Mouse (Mus musculus) limb, embryonic 14.5 days (tissue): ENCODE measurements around the gene Sept3. TPM values are rescaled to one million over a fixed set of nuclear protein-coding genes. Genes with fewer than 3 reads are reported as not detected.
A peak's percentile ranks its signal among the peaks of the same experiment; 100 is the strongest.

ENCODE experiments used
- ATAC-seq: fragments of 200-750 bp; cut with Nextera tagmentation; 2 replicates; pipeline ENCODE4 v1.8.0; 2017; ENCODE audit warnings: low read depth, moderate number of reproducible peaks, moderate TSS enrichment; ENCODE audit not compliant: low FRiP score
- DNase-seq: peaks from one replicate; pipeline ENCODE4 v3.0.0-alpha.2; 2015; ENCODE audit warnings: low spot score
- H3K27ac ChIP-seq: fragments of 300-500 bp; sonication (generic); replicated peaks from 2 replicates; pipeline ENCODE4 v1.5.1; 2014; ENCODE audit warnings: low read depth, mild to moderate bottlenecking, low read length, moderate library complexity, mixed read lengths
- H3K27me3 ChIP-seq: fragments of 300-500 bp; sonication (generic); 2 replicates; pipeline ENCODE4 v1.6.1; 2014; ENCODE audit warnings: low read length, mixed read lengths; ENCODE audit not compliant: control insufficient read depth, insufficient read depth
- H3K36me3 ChIP-seq: fragments of 300-500 bp; sonication (generic); 2 replicates; pipeline ENCODE4 v1.6.1; 2014; ENCODE audit warnings: mild to moderate bottlenecking, low read length, moderate library complexity, mixed read lengths; ENCODE audit not compliant: control insufficient read depth, insufficient read depth
- H3K4me1 ChIP-seq: fragments of 300-500 bp; sonication (generic); 2 replicates; pipeline ENCODE4 v1.6.1; 2014; ENCODE audit warnings: antibody characterized with exemption, low read length, mixed read lengths; ENCODE audit not compliant: control insufficient read depth, insufficient read depth
- H3K4me2 ChIP-seq: fragments of 300-500 bp; sonication (generic); replicated peaks from 2 replicates; pipeline ENCODE4 v1.6.1; 2014; ENCODE audit warnings: low read depth, mild to moderate bottlenecking, low read length, moderate library complexity; ENCODE audit not compliant: severe bottlenecking
- H3K4me3 ChIP-seq: fragments of 300-500 bp; sonication (generic); replicated peaks from 2 replicates; pipeline ENCODE4 v1.5.1; 2014; ENCODE audit warnings: low read length
- H3K9ac ChIP-seq: fragments of 300-500 bp; sonication (generic); 2 replicates; pipeline ENCODE4 v1.6.1; 2014; ENCODE audit warnings: mild to moderate bottlenecking, low read depth, low read length, moderate library complexity; ENCODE audit not compliant: severe bottlenecking
- H3K9me3 ChIP-seq: fragments of 300-500 bp; sonication (generic); 2 replicates; pipeline ENCODE4 v1.6.1; 2016; ENCODE audit warnings: low read length; ENCODE audit not compliant: control insufficient read depth
- POLR2A ChIP-seq: fragments of 200-500 bp; IDR thresholded peaks from 2 replicates; pipeline ENCODE4 v1.8.0; 2012; ENCODE audit warnings: inconsistent platforms, mild to moderate bottlenecking, moderate library complexity, borderline replicate concordance; ENCODE audit not compliant: insufficient read depth, insufficient read length; ENCODE audit errors: extremely low read depth
- WGBS: fragments of 180-500 bp; shearing (Covaris S2); extraction: QIAGEN DNeasy Blood & Tissue Kit; methylation state at CpG from one replicate; pipeline ENCODE4 v1.1.7; 2014; 5-methylcytosine and 5-hydroxymethylcytosine counted together
- polyA plus RNA-seq, 2 experiments: library from polyadenylated mRNA; depleted of rRNA in 1 of 2; stranded (reverse) in 1 of 2; unstranded in 1 of 2; fragments of >200 nt; fragmentation: Nextera tagmentation in 1 of 2; extraction: Ambion mirVana in 1 of 2; gene quantifications; 2 replicates each; pipeline versions ENCODE4 v1.2.1 to v1.2.3; 2012 to 2014

Gene Sept3
- polyA plus RNA-seq, 2 experiments, result 12.0 to 23.7 TPM

GRCm38 (mm10) chr15:82231591-82232378, 42.9 kb upstream of the Sept3 start:
- H3K9me3 ChIP-seq, result no peaks in the 10 kb centered on the region
- WGBS, result 61% methylated on average over 11 of the region's 11 CpGs
- no peak overlapping the region for H3K4me2 ChIP-seq
- ATAC-seq (no peak), DNase-seq (peak; percentile 47)
- no peak overlapping the region for H3K9ac ChIP-seq
- H3K27me3 ChIP-seq, result no peaks in the 10 kb centered on the region
- no peaks in the 10 kb centered on the region for H3K4me1 ChIP-seq
- H3K4me3 ChIP-seq, result no peak overlapping the region
- no peak overlapping the region for H3K27ac ChIP-seq
- H3K36me3 ChIP-seq, result no peaks in the 10 kb centered on the region
- no peak for TF ChIP-seq POLR2A

DNA sequence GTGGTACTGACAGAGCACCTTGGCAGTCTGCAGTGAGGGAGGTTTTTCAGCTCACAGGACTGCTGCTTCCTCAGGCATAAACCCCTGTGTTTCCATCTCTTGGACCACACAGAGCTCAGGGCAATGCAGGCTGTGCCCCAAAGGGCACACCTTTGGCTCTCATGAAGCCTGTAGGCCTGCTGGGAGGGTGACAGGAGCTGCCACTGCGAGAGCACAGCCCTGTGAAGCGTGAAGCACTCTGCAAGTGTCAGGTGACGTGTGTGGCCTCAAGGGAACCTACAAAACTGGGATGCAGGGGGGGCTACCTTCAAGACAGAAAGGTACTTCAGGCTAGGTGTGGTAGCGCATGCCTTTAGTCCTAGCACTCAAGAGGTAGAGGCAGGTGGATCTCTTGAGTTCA, 42.0 kb upstream of the Sept3 start:
- Histone ChIP-seq H3K36me3 (0 out of 2 replicates have a peak, but pooled peaks cover under 1% of the 10 kb centered on the region), H3K9ac (no peak overlapping the region), H3K27ac (0 out of 2 replicates have a peak overlapping the region, but pooled peaks have one; percentile 16), H3K9me3 (no peaks in the 10 kb centered on the region), H3K4me3 (no peak overlapping the region), H3K27me3 (no peaks in the 10 kb centered on the region), H3K4me1 (no peaks in the 10 kb centered on the region), H3K4me2 (no peak overlapping the region)
- TF ChIP-seq POLR2A, result no peak
- DNase-seq, result no peak
- WGBS, result 73% methylated on average over 4 of the region's 4 CpGs
- ATAC-seq, result no peak

GRCm38 (mm10) chr15:82235661-82236060, 39.0 kb upstream of the Sept3 start:
- no peak overlapping the region for H3K4me3 ChIP-seq
- peaks cover 18% of the 10 kb centered on the region for H3K36me3 ChIP-seq
- H3K9ac ChIP-seq, result no peak overlapping the region
- DNase-seq (no peak), ATAC-seq (no peak)
- H3K9me3 ChIP-seq, result no peaks in the 10 kb centered on the region
- no peaks in the 10 kb centered on the region for H3K4me1 ChIP-seq
- WGBS, result 77% methylated on average over 10 of the region's 10 CpGs
- TF ChIP-seq POLR2A, result no peak
- no peaks in the 10 kb centered on the region for H3K27me3 ChIP-seq
- no peak overlapping the region for H3K27ac ChIP-seq
- H3K4me2 ChIP-seq, result no peak overlapping the region

DNA sequence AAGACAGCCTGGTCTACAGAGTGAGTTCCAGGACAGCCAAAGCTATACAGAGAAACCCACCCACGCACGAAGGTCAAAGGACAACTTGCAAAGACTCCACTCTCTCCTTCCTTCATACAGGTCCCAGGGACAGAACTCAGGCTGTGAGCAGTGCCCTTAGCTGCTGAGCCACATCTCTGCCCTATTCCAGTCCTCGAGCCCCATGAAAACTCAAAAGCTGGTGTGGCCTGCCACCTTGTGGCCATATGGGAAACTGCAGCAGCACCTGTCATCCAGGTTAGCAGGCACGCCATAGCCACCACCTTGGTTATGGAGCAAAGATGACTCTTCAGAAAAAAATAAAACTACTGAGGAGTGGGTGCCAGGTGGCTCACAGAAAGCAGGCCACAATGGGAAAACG, 38.1 kb upstream of the Sept3 start:
- DNase-seq (peak; percentile 73), ATAC-seq (peak; percentile 71)
- peaks cover 18% of the 10 kb centered on the region for H3K36me3 ChIP-seq
- 10% methylated on average over 5 of the region's 5 CpGs for WGBS
- no peaks in the 10 kb centered on the region for H3K27me3 ChIP-seq
- H3K27ac ChIP-seq, result no peak overlapping the region
- no peaks in the 10 kb centered on the region for H3K4me1 ChIP-seq
- H3K9ac ChIP-seq, result no peak overlapping the region
- no peak overlapping the region for H3K4me2 ChIP-seq
- no peak overlapping the region for H3K4me3 ChIP-seq
- H3K9me3 ChIP-seq, result no peaks in the 10 kb centered on the region
- no peak for TF ChIP-seq POLR2A

DNA sequence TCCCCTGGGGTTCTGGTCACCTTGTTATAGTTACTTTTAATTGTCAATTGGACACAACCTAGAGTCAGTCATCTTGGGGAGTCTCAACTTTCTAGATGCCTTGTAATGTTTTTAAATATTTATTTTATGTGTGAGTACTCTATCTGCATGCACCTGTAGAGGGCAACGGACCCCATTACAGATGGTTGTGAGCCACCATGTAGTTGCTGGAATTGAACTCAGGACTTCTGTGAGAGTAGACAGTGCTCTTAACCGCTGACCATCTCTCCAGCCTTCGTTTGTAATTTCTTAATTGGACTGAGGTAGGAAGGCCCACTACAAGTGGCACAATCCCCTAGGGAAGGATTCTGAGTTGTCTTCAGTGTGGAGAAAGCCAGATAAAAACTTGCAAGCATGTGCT, 31.4 kb upstream of the Sept3 start:
- Histone ChIP-seq H3K9me3 (no peaks in the 10 kb centered on the region), H3K27me3 (no peaks in the 10 kb centered on the region), H3K4me3 (peak overlapping the region; percentile 76), H3K4me1 (no peaks in the 10 kb centered on the region), H3K36me3 (peaks cover 11% of the 10 kb centered on the region; the same call in 1 of the 2 replicates), H3K27ac (0 out of 2 replicates have a peak overlapping the region, but pooled peaks have one; percentile 5), H3K9ac (peak overlapping the region; percentile 62), H3K4me2 (peak overlapping the region; percentile 94)
- no peak for TF ChIP-seq POLR2A
- 67% methylated on average over 3 of the region's 3 CpGs for WGBS
- ATAC-seq (no peak), DNase-seq (no peak)

DNA sequence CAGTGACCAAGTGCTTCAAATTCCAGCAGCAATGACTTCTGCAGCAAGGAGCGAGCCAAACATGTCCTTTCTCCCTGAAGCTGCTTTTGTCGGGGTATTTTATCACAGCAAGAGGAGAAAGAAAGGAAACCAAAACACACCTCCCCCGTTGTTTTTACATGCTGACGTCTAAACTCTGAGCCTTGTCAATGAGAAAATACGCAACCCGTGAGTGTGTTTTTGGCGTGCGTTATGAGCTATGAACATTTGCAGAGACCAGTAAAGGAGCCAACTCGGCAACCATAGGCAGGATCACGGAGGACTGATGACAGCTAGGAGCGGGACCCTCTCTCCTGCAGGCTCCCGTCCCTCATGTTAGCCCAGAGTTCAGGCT, 31.0 kb upstream of the Sept3 start:
- Histone ChIP-seq H3K4me2 (peak overlapping the region; percentile 94), H3K27ac (0 out of 2 replicates have a peak overlapping the region, but pooled peaks have one; percentile 5), H3K9me3 (no peaks in the 10 kb centered on the region), H3K36me3 (peaks cover 7% of the 10 kb centered on the region; the same call in 1 of the 2 replicates), H3K4me3 (peak overlapping the region; percentile 76), H3K27me3 (no peaks in the 10 kb centered on the region), H3K9ac (peak overlapping the region; percentile 62), H3K4me1 (no peaks in the 10 kb centered on the region)
- WGBS, result 4% methylated on average over 12 of the region's 12 CpGs
- ATAC-seq, result no peak
- TF ChIP-seq POLR2A, result no peak
- no peak for DNase-seq
